Mouse (Mus musculus) thymus, postnatal 25 days (tissue): ENCODE measurements around the gene Cenps.
"Not testable (repeated sequence)": the region's sequence is repeated elsewhere in the genome, so short reads cannot be mapped to it uniquely, and the experiment has no call there.

Experiments used
- DNase-seq: peaks from one replicate; pipeline ENCODE4 v3.0.0; 2022

Gene Cenps

DNA sequence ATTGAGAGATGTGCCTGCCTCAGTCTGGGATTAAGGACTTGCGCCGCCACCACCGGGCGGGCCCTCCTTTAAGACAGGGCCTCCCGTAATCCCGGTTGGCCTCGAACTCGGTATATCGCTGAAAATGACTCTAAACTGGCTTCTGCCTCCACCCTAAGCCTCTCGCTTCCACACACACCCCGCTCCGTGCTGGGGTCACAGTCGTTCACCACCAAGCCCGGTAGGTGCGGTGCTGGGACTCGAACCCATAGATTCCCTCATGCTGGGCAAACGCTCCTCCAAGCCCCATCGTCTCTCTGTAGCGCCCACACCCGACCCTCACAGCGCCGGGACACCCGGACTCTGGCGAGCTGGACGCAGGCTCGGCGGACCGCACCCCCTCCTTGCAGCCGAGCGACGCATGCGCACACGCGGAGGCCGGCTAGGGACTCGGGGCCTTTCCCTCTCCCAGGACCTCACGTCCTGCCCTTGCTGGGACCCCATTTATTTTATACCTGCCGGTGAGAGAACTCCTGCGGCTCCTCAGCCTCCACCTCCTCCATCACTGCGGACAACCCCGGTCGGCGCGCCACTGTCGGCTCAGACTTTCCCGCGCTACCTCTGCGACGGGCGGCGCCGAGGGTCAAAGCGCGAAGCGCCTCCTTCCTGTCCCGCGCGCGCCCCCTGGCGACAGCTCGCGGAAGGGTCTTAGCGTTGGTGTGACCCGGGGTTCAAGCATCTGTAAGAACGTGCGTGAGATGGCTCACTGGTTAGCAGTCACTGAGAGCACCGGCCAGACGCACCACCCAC lies at the start of gene Cenps:
Cenps (minus strand) TSS at position 648 of the 789 bp plus-strand sequence.
- DNase-seq: peak; percentile 90

DNA sequence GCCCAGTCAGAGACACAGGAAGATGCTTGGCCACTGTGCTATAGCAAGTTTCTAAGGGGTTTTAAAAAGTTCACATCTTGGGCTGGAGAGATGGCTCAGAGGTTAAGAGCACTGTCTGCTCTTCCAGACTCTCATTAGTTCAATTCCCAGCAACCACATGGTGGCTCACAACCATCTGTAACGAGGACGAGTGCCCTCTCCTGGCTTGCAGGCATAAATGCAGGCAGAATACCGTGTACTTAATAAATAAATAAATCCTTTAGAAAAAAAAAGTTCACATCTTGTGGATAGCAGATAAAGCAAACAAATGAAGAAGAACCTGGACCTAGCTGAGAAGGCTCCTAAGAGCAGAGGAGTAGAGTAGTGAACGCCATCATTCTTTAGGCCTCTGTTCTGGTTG lies 45.3 kb upstream of the Cenps start:
- peak; percentile 22 for DNase-seq

DNA sequence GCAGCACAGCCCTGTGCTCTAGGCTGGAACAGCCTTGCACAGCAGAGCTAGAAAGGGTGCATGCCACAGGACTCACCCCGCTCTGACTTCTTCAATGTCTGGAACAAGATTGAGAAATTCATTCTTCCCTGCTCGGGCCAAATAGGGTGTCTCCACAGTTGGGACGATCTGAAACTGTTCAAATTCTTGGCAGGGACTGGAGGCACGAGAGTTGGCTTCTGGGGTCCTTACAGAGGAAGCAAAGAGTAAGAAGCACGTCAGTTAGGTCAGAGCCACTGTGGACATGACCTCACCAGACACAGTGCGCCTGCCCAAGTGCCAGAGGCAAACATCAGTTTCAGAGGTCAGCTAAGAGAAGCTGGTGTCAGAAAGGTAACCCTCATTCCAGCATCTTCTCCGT lies 44.8 kb upstream of the Cenps start:
- DNase-seq: no peak

DNA sequence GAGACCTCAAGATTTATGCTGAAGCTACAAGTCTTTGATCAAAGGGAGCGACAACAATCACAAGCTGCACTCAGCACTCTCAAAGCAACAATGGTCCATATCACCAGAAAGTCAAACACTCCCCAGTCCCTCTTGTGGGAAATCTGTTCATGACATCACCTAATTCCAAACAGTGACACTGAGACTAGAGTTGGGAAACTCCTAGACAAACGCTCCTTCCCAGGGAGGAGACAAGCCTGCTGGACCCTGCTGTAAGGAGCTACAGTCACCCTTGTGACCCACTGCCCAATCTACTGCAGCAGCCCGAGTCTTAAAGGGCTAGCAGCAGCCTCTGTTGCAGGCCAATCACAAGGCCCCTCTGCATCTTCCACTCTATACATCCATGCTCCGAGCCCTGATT lies 42.1 kb upstream of the Cenps start:
- DNase-seq: no peak

DNA sequence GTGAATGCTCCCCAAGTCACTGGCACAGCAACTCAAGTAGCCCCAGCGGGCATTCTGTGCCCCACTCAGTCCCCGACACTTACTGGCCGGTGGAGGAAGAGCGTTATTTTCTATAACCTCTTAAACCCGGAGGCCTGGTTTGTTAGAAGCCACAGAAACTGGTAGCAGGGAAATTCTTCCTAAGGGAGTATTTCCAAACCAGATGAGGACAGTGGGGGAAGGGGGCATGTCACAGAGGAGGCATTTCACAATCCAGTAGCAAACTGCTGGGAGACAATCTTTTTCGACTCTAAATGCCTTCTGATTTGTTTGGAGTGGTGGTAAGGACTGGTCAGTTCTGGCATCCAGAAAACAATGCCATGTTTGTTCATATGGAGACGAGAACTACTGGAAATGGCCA lies 41.7 kb upstream of the Cenps start:
- DNase-seq: no peak

DNA sequence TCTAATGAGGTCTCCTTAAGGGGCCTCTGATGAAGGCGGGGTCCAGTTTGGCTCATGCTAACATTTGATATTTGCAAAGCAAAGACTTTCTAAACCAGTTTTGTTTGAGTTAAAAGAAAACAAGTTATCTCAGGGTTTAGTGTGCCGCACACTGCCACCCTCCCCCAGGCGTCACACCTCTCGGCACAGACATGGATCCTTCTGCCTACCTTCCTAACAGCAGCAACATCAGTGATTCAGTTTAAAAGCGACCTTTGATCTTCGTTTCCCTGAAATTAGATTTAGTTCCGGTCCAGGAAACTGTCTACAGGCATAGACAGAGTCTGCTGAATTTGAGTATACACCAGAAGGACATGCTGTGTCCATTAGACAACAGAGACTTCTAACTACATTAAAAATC lies 40.9 kb upstream of the Cenps start:
- no peak for DNase-seq

DNA sequence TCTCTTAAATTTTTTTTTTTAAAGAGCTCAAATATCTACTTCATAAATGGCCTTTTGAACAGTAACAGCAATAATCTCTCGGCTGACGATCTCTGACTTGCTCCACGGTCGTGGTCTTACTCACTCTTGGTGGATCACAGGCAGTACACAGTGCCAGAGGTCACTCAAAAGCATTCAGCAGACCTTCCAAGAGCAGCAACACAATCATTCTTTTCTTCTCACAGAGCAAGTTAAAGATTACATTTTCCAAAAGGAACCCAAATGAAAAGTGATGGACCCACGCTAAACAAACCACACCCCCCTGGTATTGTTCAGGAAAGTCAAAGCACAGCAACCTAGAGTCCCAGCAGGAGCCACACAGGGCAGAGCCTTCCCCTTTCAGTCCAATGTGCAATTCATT lies 39.6 kb upstream of the Cenps start:
- DNase-seq: no peak

DNA sequence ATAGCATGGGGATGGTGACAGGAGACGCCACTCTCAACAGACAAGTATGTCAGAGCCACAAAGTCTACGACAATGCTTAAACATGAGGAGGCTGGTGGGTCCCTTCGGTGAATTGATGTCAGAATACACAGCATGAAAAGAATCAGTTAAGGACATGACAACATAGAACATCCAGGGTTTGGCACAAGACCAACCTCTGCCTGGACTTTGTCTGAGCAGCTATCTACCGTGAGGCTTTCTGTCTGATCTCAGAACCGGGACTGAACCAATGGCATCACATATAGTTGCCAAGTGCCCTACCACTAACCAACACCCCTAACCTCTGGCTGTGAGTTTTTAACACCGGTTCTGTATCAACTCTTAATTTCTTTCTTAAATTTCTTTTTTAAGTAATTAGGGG lies 39.2 kb upstream of the Cenps start:
- DNase-seq: no peak

DNA sequence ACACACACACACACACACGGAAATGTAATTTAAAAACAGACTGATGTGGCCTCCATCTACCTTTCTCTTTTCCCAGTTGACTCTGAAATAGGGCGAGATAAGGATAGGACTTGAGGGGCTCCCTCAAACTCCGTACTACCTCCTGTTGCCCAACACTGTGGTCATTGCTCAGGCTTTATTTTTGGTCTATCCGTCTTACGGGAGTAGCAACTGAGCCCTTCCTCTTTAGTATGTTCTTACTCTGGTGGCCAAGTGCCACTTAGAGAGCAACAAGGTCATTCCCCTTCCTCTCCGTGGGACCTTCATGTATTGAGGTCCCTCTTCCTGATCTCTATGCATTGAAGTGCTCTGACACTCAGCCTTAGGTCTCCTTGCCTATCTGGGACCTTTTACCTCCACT lies 36.2 kb upstream of the Cenps start:
- no peak for DNase-seq

DNA sequence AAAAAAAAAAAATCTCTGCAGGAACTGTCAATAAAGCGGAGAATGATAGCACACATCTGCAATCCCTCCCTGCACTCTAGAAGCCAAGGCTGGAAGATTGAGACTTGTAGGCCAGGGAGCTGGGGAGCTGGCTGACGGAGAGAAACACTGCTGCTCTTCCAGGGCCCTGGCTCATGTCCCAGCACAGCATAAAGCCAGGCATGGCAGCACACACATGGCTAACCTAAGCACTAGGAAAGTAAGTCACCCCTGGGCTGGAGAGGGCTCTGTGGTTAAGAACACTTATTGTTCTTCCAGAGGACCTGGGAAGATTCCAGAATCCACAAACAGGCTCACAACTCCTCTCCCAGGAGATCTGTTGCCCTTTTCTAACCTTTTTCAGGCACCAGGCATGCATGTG lies 35.2 kb upstream of the Cenps start:
- no peak for DNase-seq

DNA sequence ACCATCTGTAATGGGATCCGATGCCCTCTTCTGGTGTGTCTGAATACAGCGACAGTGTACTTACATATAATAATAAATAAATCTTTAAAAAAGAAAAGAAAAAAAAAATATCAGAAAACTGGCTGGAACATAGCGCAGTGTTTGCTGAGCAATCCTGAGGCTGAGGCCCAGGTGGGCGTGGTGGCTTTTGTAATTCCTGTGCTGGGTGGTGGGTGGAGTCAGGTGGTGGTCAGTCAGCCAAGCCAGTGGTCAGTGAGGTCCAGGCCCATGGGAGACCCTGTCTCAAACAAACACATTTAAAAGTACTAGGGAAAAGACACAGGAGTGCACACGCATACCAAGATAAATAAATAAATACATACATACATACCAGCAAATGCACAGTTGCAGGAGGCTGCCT lies 34.7 kb upstream of the Cenps start:
- DNase-seq: no peak

DNA sequence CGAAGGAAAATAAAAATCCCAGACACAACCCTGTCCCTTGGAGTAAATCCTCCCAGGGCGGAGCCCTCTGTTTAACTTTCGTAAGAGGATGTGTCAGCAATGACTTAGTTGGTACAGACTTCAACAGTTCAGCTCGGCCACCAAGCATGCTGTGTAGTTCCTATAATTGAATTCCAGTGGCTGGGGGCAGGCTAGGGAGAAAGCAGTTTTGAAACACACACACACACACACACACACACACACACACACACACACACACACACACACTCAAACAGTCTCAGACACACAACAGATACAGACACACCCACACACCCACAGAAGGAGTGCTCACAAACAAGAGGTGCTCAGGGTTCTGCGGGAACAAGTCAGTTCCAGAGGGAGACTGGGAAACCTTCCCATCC lies 34.2 kb upstream of the Cenps start:
- DNase-seq: no peak

DNA sequence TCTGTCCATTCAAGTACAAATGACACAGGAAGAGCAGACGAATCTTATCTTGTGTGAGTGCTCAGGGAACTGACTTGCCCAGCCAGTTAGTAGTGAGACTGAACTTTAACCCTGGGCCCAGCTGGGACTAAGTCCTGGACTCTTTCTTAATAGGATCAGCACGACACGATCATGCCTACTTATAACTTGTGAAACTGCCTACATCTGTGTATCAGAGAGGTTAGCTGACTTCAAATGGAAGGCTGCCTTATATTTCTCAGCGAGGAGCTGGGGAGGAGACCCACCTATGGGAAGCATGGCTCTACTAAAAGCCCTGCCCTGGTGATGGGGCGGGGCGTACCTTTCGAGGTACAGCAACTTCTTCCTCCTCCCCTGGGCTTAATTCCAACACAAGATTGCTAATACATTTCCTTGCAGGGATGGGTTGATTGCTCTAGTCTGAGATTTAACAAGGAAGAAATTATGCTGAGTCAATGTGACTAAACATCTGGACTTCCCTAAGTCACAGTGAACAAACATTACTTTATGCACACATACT lies 33.0 kb upstream of the Cenps start:
- DNase-seq: no peak

DNA sequence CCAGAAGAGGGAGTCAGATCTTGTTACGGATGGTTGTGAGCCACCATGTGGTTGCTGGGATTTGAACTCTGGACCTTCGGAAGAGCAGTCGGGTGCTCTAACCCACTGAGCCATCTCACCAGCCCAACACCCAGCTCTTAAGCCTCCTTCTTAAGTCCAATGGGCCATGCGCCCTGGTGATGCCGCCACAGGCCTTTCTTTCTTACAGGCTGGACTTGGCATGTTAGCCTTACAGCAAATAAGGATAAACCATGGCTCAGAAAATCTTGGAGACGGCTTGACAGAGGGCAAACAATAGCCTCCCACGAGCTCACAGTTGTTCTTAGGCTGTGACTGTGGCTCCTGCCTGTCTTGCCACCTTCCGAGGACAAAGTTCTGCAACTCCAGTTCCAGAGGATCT lies 32.5 kb upstream of the Cenps start:
- DNase-seq: not testable (repeated sequence)

DNA sequence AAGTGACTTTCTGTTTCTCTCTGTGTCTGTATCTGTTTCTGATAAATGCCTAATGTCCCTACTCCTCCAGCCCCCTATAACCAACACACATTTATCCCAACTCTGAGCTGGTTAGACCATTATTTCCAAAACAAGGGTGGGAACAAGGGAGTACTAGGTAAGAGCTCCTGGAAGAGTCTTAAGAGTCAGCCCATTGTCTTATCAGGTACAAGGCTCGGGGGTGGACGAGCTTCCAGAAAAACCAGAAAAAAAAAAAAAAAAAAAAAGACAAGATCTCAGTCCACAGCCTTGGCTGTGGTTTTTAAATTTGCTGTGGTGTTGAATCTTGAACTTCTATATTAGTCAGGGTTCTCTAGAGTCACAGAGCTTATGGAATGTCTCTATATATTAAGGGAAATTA lies 30.6 kb upstream of the Cenps start:
- no peak for DNase-seq

DNA sequence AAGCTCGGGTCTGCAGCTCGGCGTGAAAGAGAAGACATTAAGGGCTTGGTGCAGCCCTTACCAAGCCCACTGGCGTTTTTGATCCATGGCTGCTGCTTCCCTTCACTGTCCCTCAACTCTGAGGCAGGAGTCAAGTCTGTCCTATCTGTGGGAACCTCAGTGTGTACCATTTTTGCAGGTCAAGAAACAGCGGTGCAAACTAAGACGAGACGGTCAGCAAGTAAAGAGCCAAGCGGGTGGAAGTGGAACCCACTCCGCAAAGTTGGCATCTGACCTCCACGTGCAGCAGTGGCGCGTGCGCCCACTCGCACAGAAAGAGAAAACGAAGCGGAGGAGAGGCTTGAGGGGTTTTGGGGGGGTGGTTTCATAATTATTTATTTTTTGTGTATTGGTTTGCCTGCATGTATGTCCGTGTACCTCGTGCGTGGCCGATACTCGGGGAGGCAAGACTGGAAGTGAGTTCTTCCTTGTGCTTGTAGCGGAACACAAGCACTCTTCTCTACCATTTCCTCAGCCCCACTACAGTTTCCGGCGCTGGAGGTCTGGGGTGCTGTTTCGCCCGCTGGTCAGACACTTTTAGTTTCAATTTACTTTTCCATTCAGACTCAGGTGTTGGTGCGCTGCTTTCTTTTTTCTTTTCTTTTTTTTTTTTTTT lies 29.7 kb upstream of the Cenps start:
- DNase-seq: peak; percentile 68

DNA sequence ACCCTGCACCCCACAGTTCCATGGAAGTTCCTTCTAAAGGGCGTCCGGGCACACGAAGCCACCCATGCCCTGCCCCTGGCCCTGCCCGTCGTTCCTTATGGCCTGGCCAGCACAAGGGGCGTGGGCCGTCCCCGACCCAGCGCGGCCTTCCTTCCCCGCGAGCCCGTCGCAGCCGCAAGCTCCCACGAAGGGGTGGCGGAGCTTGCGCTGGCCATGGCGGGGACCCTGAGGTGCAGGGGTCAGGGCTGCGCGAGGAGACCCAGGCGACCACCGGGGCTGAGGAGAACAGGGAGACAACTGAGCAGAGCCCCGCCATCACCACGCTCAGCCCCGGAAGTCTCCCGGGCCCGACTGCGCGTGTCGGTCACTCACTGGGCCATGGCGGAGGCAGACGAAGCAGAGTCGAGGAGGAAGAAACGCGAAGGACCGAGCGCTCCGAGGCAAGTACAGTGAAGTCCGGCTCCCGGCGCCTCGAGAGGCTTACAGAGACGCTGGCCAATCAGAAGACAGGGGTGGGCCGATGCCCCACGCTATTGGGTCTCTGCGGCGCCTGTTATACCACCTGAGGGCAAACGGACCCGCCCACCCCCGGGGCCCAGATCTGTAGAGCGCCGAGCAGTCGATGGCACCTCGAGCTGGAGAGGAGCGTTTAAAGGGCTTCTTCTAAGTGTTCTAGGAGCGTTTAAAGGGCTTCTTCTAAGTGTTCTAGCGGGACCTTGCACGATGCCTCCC lies 29.0 kb upstream of the Cenps start, which contains the start of gene Pgd:
Pgd (minus strand) TSS at position 557 of the 732 bp plus-strand sequence.
- DNase-seq: peak; percentile 97

DNA sequence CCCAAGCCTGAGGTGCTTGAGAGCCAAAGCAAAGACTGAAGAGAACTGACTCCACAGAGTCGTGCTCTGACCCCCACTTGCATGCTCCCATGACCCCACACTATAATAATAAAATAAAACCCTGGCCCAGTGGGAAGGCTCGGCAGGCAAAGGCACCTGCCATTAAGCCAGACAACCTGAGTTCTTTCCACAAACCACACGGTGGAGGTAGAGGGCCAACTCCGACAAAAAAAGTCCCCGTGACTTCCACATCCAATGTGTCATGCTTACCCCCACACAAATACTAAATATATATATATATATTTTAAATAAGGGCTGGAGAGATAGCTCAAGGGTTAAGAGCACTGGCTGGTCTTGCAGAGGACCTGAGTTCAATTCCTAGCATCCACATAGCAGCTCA lies 26.7 kb upstream of the Cenps start:
- DNase-seq: no peak

DNA sequence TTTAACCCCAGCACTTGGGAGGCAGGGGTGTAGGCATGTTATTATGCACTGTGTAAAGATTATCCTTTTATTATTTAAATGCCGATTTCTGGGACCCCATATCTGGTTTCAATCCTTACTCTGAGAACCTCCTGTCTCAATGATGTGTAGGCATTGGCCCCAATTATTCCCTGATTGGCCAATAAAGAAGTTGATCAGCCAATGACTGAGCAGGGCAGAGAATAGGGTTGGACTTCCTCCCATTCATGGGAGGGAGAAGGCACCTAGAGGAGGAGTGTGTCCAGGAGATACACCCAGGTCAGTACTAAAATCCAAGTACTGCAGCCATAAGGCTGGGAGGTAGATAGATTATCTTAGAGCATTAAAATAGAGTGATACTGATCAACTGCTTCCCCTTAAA lies 25.8 kb upstream of the Cenps start:
- DNase-seq: no peak

DNA sequence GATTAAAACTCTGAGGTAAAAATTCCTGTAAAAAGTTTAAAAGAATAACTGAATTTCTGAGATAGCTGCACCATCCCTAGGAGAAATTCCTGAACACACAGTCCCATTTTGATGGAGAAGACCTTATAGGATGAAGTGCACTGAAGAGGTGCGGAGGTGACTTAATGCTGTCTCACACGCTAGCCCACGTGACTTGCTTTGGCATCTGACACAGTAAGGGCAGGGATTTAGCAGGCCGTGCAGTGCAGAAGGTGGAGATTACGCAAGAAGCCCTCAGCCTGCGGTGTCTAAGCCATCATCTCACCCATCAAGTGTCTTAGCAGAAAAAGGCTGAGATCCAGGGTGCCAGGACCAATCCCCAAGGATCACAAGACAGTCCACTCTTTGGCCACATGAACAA lies 23.7 kb upstream of the Cenps start:
- no peak for DNase-seq

DNA sequence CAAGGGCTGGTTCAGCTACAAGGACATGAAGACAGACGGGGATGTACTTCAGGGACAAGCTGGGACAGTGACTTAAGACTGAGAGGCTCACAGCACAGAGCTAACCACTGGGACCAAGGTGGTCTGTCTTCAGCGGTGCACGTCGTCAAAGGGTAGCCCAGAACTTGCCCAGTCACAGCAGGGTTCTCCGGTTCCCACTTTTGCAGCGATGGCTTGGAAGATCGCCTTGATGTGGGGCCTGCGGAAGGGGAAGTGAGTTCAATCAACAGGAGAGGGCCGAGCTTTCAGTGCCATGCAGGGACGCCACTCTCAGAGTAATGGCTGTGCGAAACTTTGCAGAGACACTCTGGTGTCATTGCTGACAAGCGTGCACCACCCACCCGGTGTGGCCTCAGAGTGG lies 22.5 kb upstream of the Cenps start:
- DNase-seq: no peak

DNA sequence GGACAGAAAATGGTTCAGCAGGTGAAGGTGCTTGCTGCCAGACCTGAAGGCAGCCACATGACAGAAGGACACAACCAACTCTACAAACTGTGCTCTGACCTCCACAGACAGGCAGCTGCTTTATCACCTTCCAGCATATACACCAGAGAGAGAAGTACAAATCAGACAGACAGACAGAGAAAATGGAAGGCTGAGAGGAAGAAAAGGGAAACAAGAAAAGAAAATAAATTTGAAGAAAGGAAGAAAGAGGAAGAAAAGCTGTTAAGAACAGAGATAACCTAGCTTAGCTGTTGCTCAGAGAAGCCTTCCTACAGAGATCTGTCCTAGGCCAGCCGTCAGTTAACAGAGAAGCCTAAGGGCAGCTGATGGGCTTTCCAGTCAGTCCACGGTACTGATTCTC lies 21.8 kb upstream of the Cenps start:
- DNase-seq: no peak

DNA sequence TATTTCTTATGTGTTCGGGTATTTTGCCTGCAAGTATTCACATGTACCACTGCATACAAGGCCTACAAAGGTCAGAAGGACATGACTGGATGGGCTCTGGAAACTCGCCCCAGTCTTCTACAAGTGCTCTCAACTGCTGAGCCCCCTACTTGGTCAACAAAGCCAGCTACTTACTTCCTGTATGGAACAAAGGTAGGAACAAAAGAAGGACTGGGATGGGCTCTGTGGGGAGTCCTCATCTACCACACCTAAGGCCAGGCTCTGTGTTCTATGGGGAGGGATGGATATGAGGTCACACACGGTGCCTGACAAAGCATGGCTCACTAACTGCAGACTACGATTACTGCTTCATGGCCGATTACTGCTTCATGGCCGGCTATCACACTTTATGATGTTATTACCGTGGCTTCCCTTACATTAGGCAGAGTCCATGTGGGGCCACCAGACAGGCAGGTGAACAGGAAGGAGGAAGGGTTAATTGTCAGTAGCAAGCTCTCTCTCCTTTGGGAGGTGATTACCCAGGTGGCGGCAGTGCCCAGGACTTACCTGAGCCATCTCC lies 20.1 kb upstream of the Cenps start:
- no peak for DNase-seq
